Mouse (Mus musculus): ENCODE measurements around the gene Zfp324.

Zfp324 gene

DNA sequence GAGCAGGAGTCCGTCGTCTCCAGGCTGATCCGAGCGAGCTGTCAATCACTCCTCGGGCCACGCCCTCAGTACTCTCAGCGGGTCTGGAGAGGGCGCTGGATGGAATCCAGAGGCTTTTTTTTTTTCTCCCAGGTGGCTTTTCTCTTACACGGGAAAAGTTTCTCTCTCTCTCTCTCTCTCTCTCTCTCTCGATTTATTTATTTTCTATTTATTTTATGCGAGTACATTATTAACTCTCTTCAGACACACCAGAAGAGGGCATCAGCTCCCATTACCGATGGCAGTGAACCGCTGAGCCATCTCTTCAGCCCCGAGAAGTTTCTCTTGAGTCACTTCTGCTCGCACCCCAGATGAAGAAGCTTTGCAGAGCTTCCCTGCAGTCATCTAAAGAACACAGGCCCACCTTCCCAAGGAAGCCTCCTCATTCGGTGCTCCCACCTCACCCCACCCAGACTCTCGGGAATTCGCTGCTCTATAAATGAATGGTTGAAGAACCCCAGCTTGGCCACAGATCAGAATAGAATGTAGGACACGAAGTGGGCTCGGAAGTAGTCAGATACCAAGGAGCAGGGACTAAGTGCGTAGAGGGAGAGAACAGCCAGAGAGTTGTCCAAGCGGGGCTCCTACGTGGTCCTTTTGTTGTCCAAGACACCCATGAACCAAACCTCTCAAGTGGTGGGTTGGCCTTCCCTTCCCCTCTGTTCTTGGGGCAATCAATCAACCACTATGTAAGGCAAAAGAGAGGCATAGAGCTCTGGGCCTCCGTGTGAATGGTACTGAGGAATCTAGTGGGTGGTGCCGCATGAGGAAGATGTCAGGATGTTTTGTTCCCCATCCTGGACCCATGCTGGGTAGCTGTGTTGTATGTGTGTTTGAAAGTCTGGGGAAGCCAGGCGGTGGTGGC, 44.6 kb downstream of the Zfp324 start, which contains the start of gene Zbtb45:
Gene Zbtb45 (minus strand): TSS at position 30 of the 904 bp plus-strand sequence.
- DNase-seq = no peak

DNA sequence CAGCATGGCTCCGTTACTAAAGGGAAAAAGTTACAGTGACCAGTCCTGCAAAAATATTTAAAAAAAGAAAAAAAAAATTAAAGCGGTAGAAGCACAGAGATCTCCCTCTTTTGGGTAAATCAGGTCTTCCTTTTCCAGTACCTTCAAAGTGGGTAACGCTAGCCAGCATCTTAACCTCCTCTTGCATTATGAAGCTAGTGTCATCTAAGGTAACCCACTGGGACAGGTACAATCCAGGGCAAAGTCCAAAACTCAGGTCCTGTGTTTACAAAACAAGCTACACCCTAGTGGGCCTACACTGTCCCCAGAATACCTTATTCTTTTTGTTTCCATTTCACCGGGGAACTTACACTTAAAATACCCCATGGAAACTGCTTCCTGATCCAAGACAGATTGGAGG, 48.0 kb downstream of the Zfp324 start:
- no peak for DNase-seq

DNA sequence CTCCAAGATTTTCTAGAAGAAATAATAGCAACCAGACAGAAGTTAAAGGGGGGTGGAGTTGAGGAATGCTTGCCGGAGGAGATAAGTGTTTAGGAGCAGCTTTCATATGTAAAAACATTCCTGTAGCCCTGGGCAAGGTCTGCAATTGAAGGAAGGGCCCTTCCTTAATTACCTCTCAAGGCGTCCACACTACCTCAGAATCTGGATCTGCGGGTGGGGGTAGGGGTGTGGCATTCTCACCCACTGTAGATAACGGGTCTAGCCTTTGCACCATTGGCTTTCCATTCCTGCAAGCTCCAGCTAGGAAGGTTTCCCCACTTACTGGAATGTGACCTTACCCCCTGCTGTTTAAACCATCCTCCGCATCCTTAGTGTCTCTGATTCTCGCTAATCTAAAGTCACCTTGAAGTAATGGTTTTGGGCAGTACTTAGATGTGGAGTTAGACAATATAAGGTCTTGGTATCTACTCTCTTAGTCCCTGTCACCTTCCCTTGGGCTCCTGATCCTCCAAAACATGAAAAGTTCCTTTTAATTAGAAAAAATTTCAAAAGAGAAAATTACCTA, 48.7 kb downstream of the Zfp324 start:
- no peak for DNase-seq

DNA sequence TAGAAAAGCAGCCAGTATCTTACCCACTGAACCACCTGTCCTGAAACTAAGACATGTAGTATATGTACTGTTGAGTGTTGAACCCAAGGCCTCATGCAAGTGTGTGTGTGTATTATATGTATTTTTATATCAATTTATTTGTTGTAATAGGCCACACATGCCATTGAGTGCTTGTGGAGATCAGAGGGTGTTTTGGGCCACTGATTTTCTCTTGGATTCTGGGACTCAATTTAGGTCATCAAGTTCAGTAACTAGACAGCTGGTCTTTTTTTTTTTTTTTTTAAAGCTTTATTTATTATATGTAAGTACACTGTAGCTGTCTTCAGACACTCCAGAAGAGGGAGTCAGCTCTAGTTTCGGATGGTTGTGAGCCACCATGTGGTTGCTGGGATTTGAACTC, 49.6 kb downstream of the Zfp324 start:
- DNase-seq = no peak

DNA sequence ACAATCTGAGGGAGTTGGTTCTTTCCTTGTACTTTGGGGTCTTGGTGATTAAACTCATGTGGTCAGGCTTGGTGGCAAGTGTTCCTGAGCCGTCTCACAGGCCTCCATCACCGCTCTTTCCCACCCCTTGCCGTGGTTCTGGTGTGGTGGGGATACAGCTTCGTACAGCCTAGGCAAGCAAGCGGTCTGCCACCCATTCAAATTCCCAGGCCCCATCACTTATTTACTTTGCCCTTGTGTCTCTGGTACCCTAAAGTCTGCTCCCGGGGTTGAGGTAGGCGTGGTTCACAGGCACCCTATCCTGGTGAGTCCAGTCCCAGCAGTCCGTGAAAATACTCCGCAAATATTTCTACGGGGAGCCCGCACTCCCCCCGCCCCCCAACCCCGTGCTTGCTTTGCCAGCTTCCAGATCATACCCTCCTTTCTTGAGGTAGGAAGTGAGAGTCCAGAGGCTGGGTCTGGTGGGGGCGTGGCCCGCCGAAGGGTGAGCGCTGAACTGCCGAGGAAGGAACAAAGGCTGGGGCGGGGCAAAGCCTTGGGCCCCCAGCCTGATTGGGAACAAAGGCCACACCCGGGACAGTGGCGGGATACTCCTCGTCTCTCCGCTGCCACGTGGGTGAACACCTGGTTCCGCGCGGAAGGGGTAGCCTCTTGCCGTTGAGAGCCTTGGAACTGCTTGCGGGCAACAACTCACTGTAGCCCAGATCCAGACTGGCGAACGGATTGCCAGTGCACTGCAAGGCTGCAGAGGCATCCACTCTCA, 57.3 kb downstream of the Zfp324 start:
- DNase-seq = no peak

Measured in right cerebral cortex, adult 18-20 months (tissue).